Mouse (Mus musculus) embryonic facial prominence, embryonic 13.5 days (tissue): ENCODE data around the gene Pbrm1. TPM values are rescaled to one million over a fixed set of nuclear protein-coding genes. Genes with fewer than 3 reads are reported as not detected.

ENCODE experiments used
- ATAC-seq: fragments of 200-750 bp; cut with Nextera tagmentation; 2 replicates; pipeline ENCODE4 v1.8.0; 2017; ENCODE audit warnings: low read depth; ENCODE audit not compliant: insufficient number of reproducible peaks, insufficient read depth, low FRiP score, low TSS enrichment
- H3K27ac ChIP-seq: fragments of 300-500 bp; sonication (generic); 2 replicates; pipeline ENCODE4 v1.5.1; 2015; ENCODE audit warnings: moderate library complexity, mild to moderate bottlenecking, inconsistent platforms
- H3K27me3 ChIP-seq: fragments of 300-500 bp; sonication (generic); 2 replicates; pipeline ENCODE4 v1.6.1; 2015; ENCODE audit warnings: mild to moderate bottlenecking, inconsistent platforms
- H3K36me3 ChIP-seq: fragments of 300-500 bp; sonication (generic); 2 replicates; pipeline ENCODE4 v1.6.1; 2015; ENCODE audit warnings: mild to moderate bottlenecking, inconsistent platforms
- H3K4me1 ChIP-seq: fragments of 300-500 bp; sonication (generic); 2 replicates; pipeline ENCODE4 v1.6.1; 2015; ENCODE audit warnings: inconsistent platforms
- H3K4me2 ChIP-seq: fragments of 300-500 bp; sonication (generic); 2 replicates; pipeline ENCODE4 v1.6.1; 2015; ENCODE audit warnings: moderate library complexity, mild to moderate bottlenecking, inconsistent platforms
- H3K4me3 ChIP-seq: fragments of 300-500 bp; sonication (generic); 2 replicates; pipeline ENCODE4 v1.5.1; 2015; ENCODE audit warnings: mild to moderate bottlenecking, inconsistent platforms
- H3K9ac ChIP-seq: fragments of 300-500 bp; sonication (generic); 2 replicates; pipeline ENCODE4 v1.6.1; 2015; ENCODE audit warnings: mild to moderate bottlenecking, inconsistent platforms
- H3K9me3 ChIP-seq: fragments of 300-500 bp; sonication (generic); 2 replicates; pipeline ENCODE4 v1.6.1; 2016; ENCODE audit warnings: inconsistent platforms
- WGBS: fragments of 180-500 bp; shearing (Covaris S2); methylation state at CpG from one replicate; pipeline ENCODE4 v1.1.7; 2015; ENCODE audit warnings: mixed read lengths; 5-methylcytosine and 5-hydroxymethylcytosine counted together
- polyA plus RNA-seq: library from polyadenylated mRNA; unstranded; fragments of >200 nt; fragmentation: Nextera tagmentation; extraction: Ambion mirVana; gene quantifications from 2 replicates; pipeline ENCODE4 v1.2.1, GENCODE M21; 2015

The Pbrm1 gene
- polyA plus RNA-seq, 1 experiment from 2014 or later: 145 TPM

DNA sequence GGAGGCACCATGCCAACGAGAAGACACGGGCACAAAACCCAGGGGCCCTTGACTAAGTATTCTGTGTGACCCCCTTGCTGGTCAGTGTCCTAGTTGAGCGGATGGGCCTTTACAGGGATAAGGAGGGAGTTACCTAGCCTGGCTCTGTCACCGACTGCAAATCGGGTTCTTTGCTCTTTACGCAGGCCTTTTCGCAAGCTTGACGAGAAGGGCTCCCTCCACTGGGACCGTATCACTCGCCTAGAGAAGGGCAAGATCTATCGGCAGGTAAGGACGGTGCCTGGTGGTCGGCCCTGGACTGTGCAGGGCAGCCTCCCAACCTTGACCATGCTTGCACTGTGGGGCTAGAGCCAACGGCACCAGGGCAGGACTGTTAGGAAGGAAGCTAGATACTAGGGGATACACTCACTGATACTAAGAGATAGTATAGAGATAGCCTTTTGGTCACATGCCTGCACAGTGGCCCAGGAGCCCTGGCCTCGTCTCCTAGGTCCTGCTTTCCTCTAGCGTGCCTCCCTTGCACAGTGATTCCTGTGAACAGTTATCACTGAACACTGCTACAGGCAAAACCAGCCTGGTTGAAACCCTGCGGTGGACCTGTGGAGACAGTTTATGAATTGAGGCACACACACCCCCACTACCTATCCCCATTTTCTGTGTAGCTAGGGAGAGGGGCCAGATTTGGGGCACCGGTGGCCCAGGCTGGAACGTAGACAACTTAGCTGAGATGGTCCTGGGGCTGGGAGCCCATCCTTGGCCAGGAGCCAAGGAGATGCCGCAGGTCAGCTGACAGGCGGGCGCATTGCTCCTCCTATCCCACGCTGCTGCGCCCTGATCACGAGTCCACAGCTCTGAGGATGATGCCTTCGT is 117.7 kb downstream of the Pbrm1 start:
- H3K9ac ChIP-seq: no peak overlapping the region
- H3K4me1 ChIP-seq: peaks cover 33% of the 10 kb centered on the region
- no peak overlapping the region for H3K4me3 ChIP-seq
- 94% methylated on average over 26 of the region's 26 CpGs for WGBS
- no peaks in the 10 kb centered on the region for H3K27me3 ChIP-seq
- H3K27ac ChIP-seq: no peak overlapping the region; the same call in 1 of the 2 replicates
- no peaks in the 10 kb centered on the region for H3K9me3 ChIP-seq
- no peak overlapping the region for H3K4me2 ChIP-seq
- no peak for ATAC-seq
- H3K36me3 ChIP-seq: peaks cover 76% of the 10 kb centered on the region

DNA sequence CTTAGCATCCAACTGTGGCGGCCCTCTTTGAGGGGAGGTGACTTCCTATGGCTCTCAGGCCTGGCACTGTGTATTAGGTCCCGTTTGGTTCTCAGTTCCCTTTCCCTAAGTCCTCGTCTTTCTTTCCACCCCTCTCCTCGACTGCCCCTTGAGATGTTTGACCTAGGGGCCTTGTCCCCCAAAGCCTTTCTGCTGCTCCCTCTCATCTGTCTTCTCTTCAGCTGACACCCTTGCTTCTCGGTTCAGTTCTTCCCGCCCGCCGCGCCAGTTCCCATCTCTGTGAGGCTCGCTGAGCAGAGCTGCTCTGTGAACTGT is 118.3 kb downstream of the Pbrm1 start:
- Histone ChIP-seq H3K9me3 (no peaks in the 10 kb centered on the region), H3K36me3 (peaks cover 82% of the 10 kb centered on the region), H3K9ac (no peak overlapping the region), H3K4me3 (no peak overlapping the region), H3K4me2 (no peak overlapping the region), H3K27me3 (no peaks in the 10 kb centered on the region), H3K27ac (no peak overlapping the region; the same call in 1 of the 2 replicates), H3K4me1 (peaks cover 27% of the 10 kb centered on the region)
- WGBS: 89% methylated on average over 10 of the region's 10 CpGs
- ATAC-seq: no peak

DNA sequence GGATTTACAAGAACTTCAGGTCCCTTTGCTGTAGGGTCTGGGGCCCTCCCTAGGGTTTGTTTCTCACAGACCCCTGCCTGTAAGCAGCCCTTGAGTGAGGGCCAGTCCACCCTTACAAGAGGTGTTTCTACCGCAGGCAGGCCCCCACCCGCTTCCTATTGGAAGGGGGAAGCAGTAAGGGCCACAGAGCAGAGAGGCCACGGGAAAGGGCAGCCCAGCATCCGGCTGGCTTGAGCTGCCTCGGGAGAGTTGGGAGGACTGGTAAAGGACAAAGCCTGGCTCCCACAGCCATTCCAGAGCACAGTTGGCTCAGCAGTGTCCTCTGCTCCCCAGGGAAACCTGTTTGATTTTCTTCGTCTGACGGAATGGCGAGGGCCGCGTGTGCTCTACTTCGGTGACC is 118.9 kb downstream of the Pbrm1 start:
- H3K4me1 ChIP-seq: peaks cover 21% of the 10 kb centered on the region
- no peak overlapping the region for H3K4me2 ChIP-seq
- H3K4me3 ChIP-seq: no peak overlapping the region
- H3K36me3 ChIP-seq: peaks cover 86% of the 10 kb centered on the region
- H3K9me3 ChIP-seq: no peaks in the 10 kb centered on the region
- H3K27me3 ChIP-seq: no peaks in the 10 kb centered on the region
- 83% methylated on average over 11 of the region's 11 CpGs for WGBS
- no peak overlapping the region for H3K27ac ChIP-seq
- H3K9ac ChIP-seq: no peak overlapping the region
- no peak for ATAC-seq

DNA sequence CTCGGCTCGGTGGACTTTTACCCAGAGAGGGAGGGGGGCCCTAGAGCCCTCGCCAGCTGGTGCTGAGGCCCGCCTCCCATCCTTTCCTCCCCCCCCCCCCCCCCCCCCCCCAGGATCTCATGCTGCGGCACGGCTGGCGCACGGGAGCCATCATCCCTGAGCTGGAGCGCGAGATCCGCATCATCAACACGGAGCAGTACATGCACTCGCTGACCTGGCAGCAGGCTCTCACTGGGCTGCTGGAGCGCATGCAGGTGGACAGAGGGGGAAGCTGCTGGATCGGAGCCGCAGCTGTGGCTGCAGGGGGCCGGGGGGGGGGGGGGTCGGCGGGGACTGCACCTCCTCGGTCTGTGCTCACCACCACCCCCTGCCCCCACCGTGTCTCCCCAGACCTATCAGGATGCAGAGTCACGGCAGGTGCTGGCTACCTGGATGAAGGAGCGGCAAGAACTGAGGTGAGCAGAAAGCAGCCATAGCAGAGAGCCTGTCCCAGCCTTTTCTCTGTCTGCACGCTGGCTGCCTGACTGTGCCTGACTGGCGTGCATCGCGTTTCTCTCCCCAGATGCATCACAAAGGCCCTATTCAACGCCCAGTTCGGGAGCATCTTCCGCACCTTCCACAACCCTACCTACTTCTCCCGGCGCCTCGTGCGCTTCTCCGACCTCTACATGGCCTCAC is 119.4 kb downstream of the Pbrm1 start:
- ATAC-seq: no peak
- no peaks in the 10 kb centered on the region for H3K27me3 ChIP-seq
- no peak overlapping the region for H3K9ac ChIP-seq
- no peak overlapping the region for H3K4me2 ChIP-seq
- no peak overlapping the region for H3K4me3 ChIP-seq
- peaks cover 91% of the 10 kb centered on the region for H3K36me3 ChIP-seq
- WGBS: 91% methylated on average over 19 of the region's 35 CpGs
- H3K27ac ChIP-seq: no peak overlapping the region
- peaks cover 16% of the 10 kb centered on the region for H3K4me1 ChIP-seq
- no peaks in the 10 kb centered on the region for H3K9me3 ChIP-seq

DNA sequence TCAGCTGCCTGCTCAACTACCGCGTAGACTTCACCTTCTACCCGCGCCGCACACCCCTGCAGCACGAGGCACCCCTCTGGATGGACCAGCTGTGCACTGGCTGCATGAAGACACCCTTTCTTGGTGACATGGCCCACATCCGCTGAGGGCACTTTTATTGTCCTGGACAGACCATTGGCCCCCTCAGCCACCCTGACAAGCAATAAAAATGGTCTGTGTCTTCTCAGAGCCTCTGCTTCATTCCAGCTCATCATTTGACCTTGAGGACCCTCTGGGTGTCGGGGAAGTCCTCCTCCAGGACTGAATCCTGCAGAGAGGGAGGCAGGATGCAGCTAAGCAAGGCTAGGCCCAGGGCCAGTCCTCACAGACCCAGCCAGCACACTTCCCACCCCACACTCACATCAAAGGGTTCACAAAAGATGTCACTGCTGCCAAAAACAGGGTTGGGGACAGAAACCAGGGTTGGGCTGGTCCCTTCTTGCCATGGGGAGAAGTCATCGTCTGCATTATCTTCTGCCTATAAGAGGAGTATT is 120.0 kb downstream of the Pbrm1 start:
- Histone ChIP-seq H3K27me3 (no peaks in the 10 kb centered on the region), H3K9ac (no peak overlapping the region), H3K4me2 (no peak overlapping the region), H3K4me3 (no peak overlapping the region), H3K9me3 (no peaks in the 10 kb centered on the region), H3K36me3 (peaks cover 91% of the 10 kb centered on the region), H3K4me1 (peaks cover 9% of the 10 kb centered on the region), H3K27ac (no peak overlapping the region)
- WGBS: 95% methylated on average over 9 of the region's 9 CpGs
- no peak for ATAC-seq

DNA sequence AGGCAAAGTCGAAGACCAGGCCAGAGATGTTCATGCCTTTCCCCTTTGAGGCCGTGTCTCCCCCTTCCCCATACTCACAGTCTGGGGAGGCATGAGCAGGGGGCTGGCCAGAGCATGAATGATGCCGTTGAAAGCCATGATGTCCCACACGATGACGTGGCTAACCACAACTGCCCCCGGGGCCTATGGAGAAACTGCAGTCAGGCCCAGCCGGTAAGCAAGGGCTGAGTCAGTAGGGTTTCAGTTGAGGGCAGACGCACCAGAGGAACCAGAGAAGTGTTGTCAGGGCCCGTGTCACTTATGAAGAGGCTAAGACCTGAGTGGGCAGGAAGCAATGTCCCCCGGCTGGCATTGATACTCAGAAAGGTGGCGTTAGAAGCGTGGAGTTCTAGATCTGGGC is 120.7 kb downstream of the Pbrm1 start:
- Histone ChIP-seq H3K27ac (no peak overlapping the region), H3K4me1 (peaks cover 2% of the 10 kb centered on the region; the same call in 1 of the 2 replicates), H3K9me3 (no peaks in the 10 kb centered on the region), H3K4me3 (no peak overlapping the region), H3K4me2 (no peak overlapping the region), H3K36me3 (peaks cover 85% of the 10 kb centered on the region), H3K27me3 (no peaks in the 10 kb centered on the region), H3K9ac (no peak overlapping the region)
- no peak for ATAC-seq
- WGBS: 82% methylated on average over 12 of the region's 12 CpGs

DNA sequence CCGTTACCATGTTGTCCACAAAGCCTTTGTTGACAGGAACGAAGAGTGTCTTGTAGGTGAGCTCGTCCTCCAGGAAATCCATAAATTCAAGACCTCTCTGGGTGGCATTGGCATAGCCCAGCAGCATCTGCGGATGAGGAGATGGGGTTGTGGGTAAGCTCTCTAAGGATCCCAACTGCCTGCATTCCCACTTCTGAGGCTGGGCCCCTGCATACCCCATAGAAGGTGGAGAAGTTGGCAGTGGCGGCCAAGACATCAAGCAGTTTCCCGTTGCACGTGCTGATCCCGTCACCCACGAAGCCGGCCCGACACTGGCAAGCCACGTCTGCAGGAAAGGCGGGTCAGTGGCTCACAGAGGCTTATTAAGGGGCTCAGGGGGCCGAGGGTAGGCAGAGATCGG is 121.2 kb downstream of the Pbrm1 start:
- H3K36me3 ChIP-seq: peaks cover 80% of the 10 kb centered on the region
- 90% methylated on average over 15 of the region's 15 CpGs for WGBS

DNA sequence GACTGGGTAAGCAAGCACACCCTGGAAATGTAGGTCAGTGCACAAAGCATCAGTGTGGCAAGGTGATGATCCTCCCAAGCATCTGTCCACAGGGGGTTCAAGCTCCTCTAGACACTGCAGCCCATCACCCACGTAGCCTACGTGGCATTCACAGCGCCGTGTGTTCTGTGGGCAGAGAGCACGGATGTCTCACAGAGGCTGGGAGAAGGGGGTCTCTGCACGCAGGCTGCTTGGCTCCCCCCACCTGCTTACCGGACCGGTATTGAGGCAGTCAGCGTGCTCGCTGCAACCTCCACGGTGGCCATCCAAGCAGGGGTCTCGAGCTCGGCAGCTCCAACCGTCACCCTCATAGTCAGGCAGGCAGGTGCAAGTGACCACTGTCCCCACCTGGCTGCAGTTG is 122.1 kb downstream of the Pbrm1 start:
- Histone ChIP-seq H3K4me2 (no peak overlapping the region), H3K27me3 (no peaks in the 10 kb centered on the region), H3K27ac (no peak overlapping the region), H3K4me3 (no peak overlapping the region), H3K9ac (no peak overlapping the region), H3K4me1 (no peaks in the 10 kb centered on the region), H3K36me3 (peaks cover 71% of the 10 kb centered on the region), H3K9me3 (no peaks in the 10 kb centered on the region)
- 94% methylated on average over 14 of the region's 14 CpGs for whole genome bisulfite sequencing
- ATAC-seq: no peak

More for the DNA sequence above, 121.2 kb downstream of the Pbrm1 start:
- Histone ChIP-seq H3K4me2 (no peak overlapping the region), H3K9me3 (no peaks in the 10 kb centered on the region), H3K4me1 (no peaks in the 10 kb centered on the region), H3K27me3 (no peaks in the 10 kb centered on the region), H3K27ac (no peak overlapping the region), H3K4me3 (no peak overlapping the region), H3K9ac (no peak overlapping the region)
- ATAC-seq: no peak

DNA sequence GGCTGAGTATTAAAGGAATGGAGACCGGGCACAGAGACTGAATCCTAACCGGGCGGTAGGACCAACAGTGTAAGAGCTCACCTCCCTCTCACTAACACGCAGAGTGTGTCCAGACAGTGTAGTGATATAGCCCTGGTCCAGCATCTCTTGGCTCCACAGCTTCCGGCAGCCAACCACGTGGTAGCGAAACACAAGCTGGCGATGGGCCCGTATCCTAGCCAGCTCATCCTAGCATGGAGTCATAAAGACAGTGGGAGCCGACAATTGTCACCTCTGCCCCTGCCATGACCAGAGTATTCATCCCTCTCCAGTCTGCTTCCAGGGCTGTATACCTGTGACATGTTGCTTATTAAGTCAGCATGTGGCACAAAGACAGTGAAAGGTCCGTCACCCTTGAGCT is 126.8 kb downstream of the Pbrm1 start:
- Histone ChIP-seq H3K4me1 (no peaks in the 10 kb centered on the region), H3K36me3 (peaks cover 25% of the 10 kb centered on the region), H3K27me3 (no peaks in the 10 kb centered on the region), H3K4me2 (no peak overlapping the region), H3K9me3 (no peaks in the 10 kb centered on the region), H3K9ac (no peak overlapping the region), H3K4me3 (no peak overlapping the region), H3K27ac (no peak overlapping the region)
- WGBS: 90% methylated on average over 11 of the region's 11 CpGs
- ATAC-seq: no peak

DNA sequence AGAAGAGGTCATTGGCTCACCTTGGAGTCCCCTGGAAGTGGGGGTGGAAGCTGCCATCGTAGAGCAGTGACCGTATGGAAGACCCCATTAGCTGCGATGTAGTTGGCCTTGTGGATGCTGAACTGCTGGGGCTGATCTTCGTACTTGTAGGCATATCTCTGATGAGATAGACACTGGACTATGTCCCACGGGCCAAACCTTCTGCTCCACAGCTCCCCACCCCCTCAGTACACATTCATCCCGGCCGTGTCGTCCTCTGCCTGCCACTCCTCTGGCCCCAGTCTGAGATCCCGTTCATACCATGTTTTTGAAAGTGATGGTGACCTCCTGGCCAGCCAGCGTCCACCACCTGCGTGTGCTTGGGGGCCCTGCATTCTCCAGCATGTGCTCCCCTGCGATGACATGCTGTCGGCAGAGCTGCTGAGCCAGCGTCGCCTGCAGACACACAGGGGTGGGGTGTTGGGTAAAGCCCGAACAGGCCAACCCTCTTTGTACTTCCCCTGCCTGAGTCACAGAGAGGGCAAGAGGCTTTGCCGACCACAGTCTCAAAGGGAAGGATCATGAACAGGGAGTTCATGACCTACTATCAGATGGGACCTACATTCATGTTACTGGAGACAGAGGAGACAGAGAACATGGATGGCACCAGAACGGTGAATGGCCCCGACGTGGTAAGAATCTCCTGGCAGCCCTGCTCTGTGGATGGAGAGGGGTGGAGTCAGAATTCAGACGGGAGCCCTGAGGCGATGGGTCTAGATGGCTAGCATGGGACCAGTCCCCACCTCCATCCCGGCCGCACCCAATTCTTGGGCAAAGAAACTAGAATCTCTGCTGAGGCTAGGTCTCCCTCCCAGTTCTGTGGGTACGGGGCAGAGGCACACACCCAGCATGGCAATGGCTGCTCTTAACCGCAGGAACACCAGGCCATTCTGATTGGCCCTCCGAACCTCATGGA is 141.5 kb downstream of the Pbrm1 start:
- WGBS: 75% methylated on average over 27 of the region's 27 CpGs
- Histone ChIP-seq H3K9ac (no peak overlapping the region), H3K27me3 (no peaks in the 10 kb centered on the region), H3K4me3 (no peak overlapping the region), H3K9me3 (no peaks in the 10 kb centered on the region), H3K36me3 (no peaks in the 10 kb centered on the region), H3K4me1 (no peaks in the 10 kb centered on the region), H3K4me2 (no peak overlapping the region), H3K27ac (no peak overlapping the region)
- no peak for ATAC-seq

DNA sequence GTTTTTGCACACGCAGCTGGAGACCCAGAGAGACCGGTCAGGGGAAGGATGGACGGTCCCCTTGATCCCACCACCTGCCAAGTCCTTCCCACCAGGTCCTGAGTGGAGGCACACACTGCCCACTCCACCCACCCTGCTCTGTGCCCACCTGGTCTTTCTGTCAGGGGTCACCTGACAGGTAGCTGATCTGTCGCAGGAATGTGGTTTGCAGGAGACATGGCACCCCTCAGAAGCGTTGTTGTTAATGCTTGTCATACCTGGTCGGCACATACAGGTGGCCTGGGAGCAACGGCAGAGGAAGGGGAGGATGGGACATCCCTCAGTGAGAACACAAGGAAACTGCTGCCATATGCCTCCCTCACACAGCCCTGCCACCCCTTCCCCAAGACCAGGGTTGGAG is 142.3 kb downstream of the Pbrm1 start:
- H3K4me3 ChIP-seq: no peak overlapping the region
- ATAC-seq: no peak
- no peaks in the 10 kb centered on the region for H3K9me3 ChIP-seq
- H3K36me3 ChIP-seq: no peaks in the 10 kb centered on the region
- H3K27ac ChIP-seq: no peak overlapping the region
- H3K27me3 ChIP-seq: no peaks in the 10 kb centered on the region
- no peak overlapping the region for H3K4me2 ChIP-seq
- no peak overlapping the region for H3K9ac ChIP-seq
- 88% methylated on average over 7 of the region's 7 CpGs for WGBS
- peaks cover 6% of the 10 kb centered on the region for H3K4me1 ChIP-seq
